12 mouse cellular contexts compared by ENCODE assay signal in genomic region chr10:43667732-43668247, GRCm38 (mm10).
DNase-seq lines count a peak whose midpoint lies in the region; ATAC-seq and TF ChIP-seq lines count a peak whose summit lies in the region.
"Had no signal": no experiment of that assay in that cellular context is flagged by ENCODE, and none has a peak within 500 bp of the region (broad histone marks: within the 10 kb centered on the region; RNA-seq: fewer than 3 reads in every experiment).

No protein-coding gene starts in this region.

- H3K9me3 ChIP-seq in lung, embryonic 14.5 days (ENCODE audit: low read depth, low read length) = no peaks in the 10 kb centered on the region
- no peaks in the 10 kb centered on the region for H3K9me3 ChIP-seq in liver, embryonic 11.5 days (ENCODE audit: control insufficient read depth, low read length)
- H3K9me3 ChIP-seq: forebrain, embryonic 15.5 days had no signal

- TF ChIP-seq CTCF in lung, embryonic 14.5 days (IDR thresholded peaks at IDR 0.05; ENCODE audit: low read depth) = no peak
- no peak for TF ChIP-seq CTCF in lung, adult 2 months (IDR thresholded peaks at IDR 0.05; ENCODE audit: insufficient read depth, low read length)
- no peak for TF ChIP-seq CTCF in thymus, adult 2 months (IDR thresholded peaks at IDR 0.05; ENCODE audit: borderline replicate concordance, control insufficient read depth, extremely low read depth, insufficient read depth, low read length, poor library complexity)

- WGBS in lung, embryonic 14.5 days = 56% methylated on average over 11 of the region's 11 CpGs
- 57% methylated on average over 11 of the region's 11 CpGs for WGBS in lung, adult 2 months
- 23% methylated on average over 11 of the region's 11 CpGs for WGBS in liver, embryonic 11.5 days
- 38% methylated on average over 11 of the region's 11 CpGs for WGBS in thymus, adult 2 months

- DNase-seq in lung, embryonic 14.5 days = no peak
- DNase-seq in lung, adult 2 months = no peak
- DNase-seq in liver, embryonic 11.5 days (ENCODE audit: low spot score) = no peak
- DNase-seq in spleen, postnatal 10 days (ENCODE audit: low spot score in 2 of 2) = peak; percentile 48 to 60
- DNase-seq in cerebellum, adult 11 months = no peak
- DNase-seq in layer of hippocampus, adult 9-10 months (ENCODE audit: low spot score) = no peak
- no peak for DNase-seq in thymus, adult 2 months
- DNase-seq: cerebellum, adult 9-10 months; kidney, adult 9 months; right cerebral cortex, postnatal 4 days had no signal

- no peak for ATAC-seq in lung, embryonic 14.5 days (ENCODE audit: insufficient read depth)
- peak; percentile 88 for ATAC-seq in common myeloid progenitor, adult 5-6 weeks (replicated peaks; ENCODE audit: low read depth, poor library complexity, severe bottlenecking)
- ATAC-seq in liver, embryonic 11.5 days (replicated peaks; ENCODE audit: low FRiP score) = peak; percentile 63
- ATAC-seq: forebrain, embryonic 15.5 days had no signal

- no peak overlapping the region for H3K9ac ChIP-seq in lung, embryonic 14.5 days
- H3K9ac ChIP-seq in liver, embryonic 11.5 days (ENCODE audit: low read depth, low read length) = no peak overlapping the region
- H3K9ac ChIP-seq: forebrain, embryonic 15.5 days had no signal

- no peaks in the 10 kb centered on the region for H3K36me3 ChIP-seq in lung, embryonic 14.5 days (ENCODE audit: insufficient read depth)
- H3K36me3 ChIP-seq in liver, embryonic 11.5 days (ENCODE audit: control insufficient read depth, insufficient read depth, low read length) = no peaks in the 10 kb centered on the region
- no peaks in the 10 kb centered on the region for H3K36me3 ChIP-seq in thymus, adult 2 months (ENCODE audit: control insufficient read depth, insufficient read depth, low read length)
- H3K36me3 ChIP-seq: forebrain, embryonic 15.5 days had no signal

- no peak for TF ChIP-seq POLR2A in lung, adult 2 months (IDR thresholded peaks at IDR 0.05; ENCODE audit: borderline replicate concordance, extremely low read depth, low read depth, low read length)
- TF ChIP-seq POLR2A in thymus, adult 2 months (IDR thresholded peaks at IDR 0.05; ENCODE audit: control insufficient read depth, extremely low read depth, insufficient read depth, low read length, poor library complexity) = no peak

- H3K27ac ChIP-seq in lung, embryonic 14.5 days (ENCODE audit: low read depth) = no peak overlapping the region
- H3K27ac ChIP-seq in liver, embryonic 11.5 days (ENCODE audit: low read depth, low read length) = peak overlapping the region; percentile 40
- no peak overlapping the region for H3K27ac ChIP-seq in thymus, adult 2 months (ENCODE audit: control insufficient read depth, insufficient read depth, low read length)
- H3K27ac ChIP-seq: forebrain, embryonic 15.5 days had no signal

- H3K27me3 ChIP-seq in lung, embryonic 14.5 days (ENCODE audit: insufficient read depth, low read length) = no peaks in the 10 kb centered on the region
- no peaks in the 10 kb centered on the region for H3K27me3 ChIP-seq in liver, embryonic 11.5 days (replicated peaks; ENCODE audit: control insufficient read depth, insufficient read depth, low read length)
- H3K27me3 ChIP-seq in thymus, adult 2 months (ENCODE audit: control insufficient read depth, insufficient read depth, low read length) = no peaks in the 10 kb centered on the region
- H3K27me3 ChIP-seq: forebrain, embryonic 15.5 days had no signal

- no peak overlapping the region for H3K4me3 ChIP-seq in lung, embryonic 14.5 days (ENCODE audit: low read depth, low read length)
- H3K4me3 ChIP-seq in lung, adult 2 months (replicated peaks; ENCODE audit: extremely low read depth, low read depth, low read length) = no peak overlapping the region
- H3K4me3 ChIP-seq in liver, embryonic 11.5 days (ENCODE audit: low read depth, low read length) = peak overlapping the region; percentile 37
- H3K4me3 ChIP-seq in thymus, adult 2 months (ENCODE audit: control insufficient read depth, insufficient read depth, low read length) = no peak overlapping the region
- H3K4me3 ChIP-seq: forebrain, embryonic 15.5 days had no signal

- H3K4me1 ChIP-seq in lung, embryonic 14.5 days (ENCODE audit: insufficient read depth) = peaks cover 17% of the 10 kb centered on the region; the same call in 1 of the 2 replicates
- peaks cover 2% of the 10 kb centered on the region; the same call in 1 of the 2 replicates for H3K4me1 ChIP-seq in lung, adult 2 months (ENCODE audit: control insufficient read depth, insufficient read depth, low read length)
- H3K4me1 ChIP-seq in liver, embryonic 11.5 days (replicated peaks; ENCODE audit: control insufficient read depth, insufficient read depth, low read length) = peaks cover 60% of the 10 kb centered on the region
- H3K4me1 ChIP-seq in thymus, adult 2 months (replicated peaks; ENCODE audit: control insufficient read depth, insufficient read depth, low read length) = peaks cover 17% of the 10 kb centered on the region
- H3K4me1 ChIP-seq: forebrain, embryonic 15.5 days had no signal

- peak overlapping the region; percentile 48 for H3K4me2 ChIP-seq in lung, embryonic 14.5 days
- H3K4me2 ChIP-seq in liver, embryonic 11.5 days = peak overlapping the region; percentile 70
- H3K4me2 ChIP-seq: forebrain, embryonic 15.5 days had no signal

Comparison
In these comparisons a context has a peak if more than half of its experiments do, and no peak if none do; other contexts are left out.
1. DNase-seq: peak in spleen, postnatal 10 days (2 of 2); none in lung, embryonic 14.5 days (single experiment), lung, adult 2 months (single experiment), liver, embryonic 11.5 days (single experiment), cerebellum, adult 11 months (single experiment), layer of hippocampus, adult 9-10 months (single experiment) and thymus, adult 2 months (single experiment).